Mouse (Mus musculus): ENCODE data around the gene Rbm6.

DNA sequence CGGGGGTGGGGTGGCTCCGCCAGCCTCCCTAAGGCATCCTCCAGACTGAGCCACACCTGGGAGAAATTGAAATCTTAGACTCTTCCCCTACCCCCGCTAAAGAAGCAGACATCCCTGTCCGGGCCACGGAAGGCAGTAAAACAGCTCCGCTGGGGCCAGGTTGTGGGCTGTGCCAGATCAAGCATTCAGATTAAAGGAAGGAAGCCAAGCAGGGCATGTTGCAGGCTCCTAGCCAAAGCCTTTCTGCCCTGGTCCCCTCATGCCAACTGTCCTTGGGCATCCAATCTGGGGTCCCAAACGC lies 136.9 kb downstream of the Rbm6 start:
- 0 out of 2 replicates have a peak, but pooled peaks have one; percentile 33 for TF ChIP-seq CTCF (IDR thresholded peaks at IDR 0.05; ENCODE audit: borderline replicate concordance, control insufficient read depth, extremely low read depth, insufficient read depth, low read length, poor library complexity)
- TF ChIP-seq POLR2A (IDR thresholded peaks at IDR 0.05; ENCODE audit: control insufficient read depth, extremely low read depth, insufficient read depth, low read length, poor library complexity), result no peak

Data from thymus, adult 2 months (tissue).